Mouse (Mus musculus) liver, adult 2 months (tissue): Measurements from ENCODE around the gene Ppef2.

ENCODE experiments used
- CTCF ChIP-seq: fragments of 200-500 bp; IDR thresholded peaks from 2 replicates; pipeline ENCODE4 v1.5.1; 2011; ENCODE audit warnings: low read depth, low read length, control low read depth
- POLR2A ChIP-seq: fragments of 200-500 bp; IDR thresholded peaks from 2 replicates; pipeline ENCODE4 v1.6.1; 2011; ENCODE audit warnings: low read length, control low read depth; ENCODE audit not compliant: insufficient read depth; ENCODE audit errors: extremely low read depth

DNA sequence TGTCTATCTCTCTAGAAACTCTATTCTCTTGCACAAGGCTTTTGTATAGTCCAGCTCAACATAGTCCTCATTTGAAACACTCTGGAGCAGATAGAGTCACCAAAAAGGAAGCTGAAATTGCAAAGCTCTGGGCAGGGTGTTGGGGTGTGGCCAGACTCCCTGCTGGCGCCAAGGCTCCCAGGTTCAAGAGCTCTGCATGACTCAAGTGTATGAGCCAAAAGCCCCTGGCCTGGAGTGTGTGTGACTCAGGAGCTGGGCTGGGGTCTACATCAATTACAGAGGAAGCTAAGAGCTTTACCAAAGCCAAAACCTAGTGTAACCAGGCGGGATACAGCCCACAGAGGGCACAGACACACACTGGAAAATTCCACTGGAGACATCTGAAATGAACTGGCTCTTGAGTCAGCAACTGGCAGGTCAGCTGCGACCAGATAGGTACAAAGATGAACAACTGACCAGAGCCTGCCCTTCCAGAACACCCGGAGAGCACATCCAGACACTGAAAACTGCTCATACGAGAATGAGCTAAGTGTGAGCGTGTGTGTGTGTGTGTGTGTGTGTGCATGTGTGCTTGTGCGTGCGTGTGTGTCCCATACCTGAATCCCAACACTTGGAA, 35.7 kb downstream of the Ppef2 start:
- TF ChIP-seq POLR2A (no peak), CTCF (no peak)
